Mouse (Mus musculus) kidney, postnatal 0 days (tissue): ENCODE data around the gene Arih2. TPM values are rescaled to one million over a fixed set of nuclear protein-coding genes. Genes with fewer than 3 reads are reported as not detected.

Experiments
- ATAC-seq: fragments of 200-750 bp; cut with Nextera tagmentation; replicated peaks from 2 replicates; pipeline ENCODE4 v1.8.0; 2017; ENCODE audit warnings: low read depth, moderate number of reproducible peaks, moderate TSS enrichment, moderate library complexity; ENCODE audit not compliant: low FRiP score
- DNase-seq: peaks from one replicate; pipeline ENCODE4 v3.0.0-alpha.2; 2016; ENCODE audit warnings: low spot score
- H3K27ac ChIP-seq: fragments of 300-500 bp; sonication (generic); 2 replicates; pipeline ENCODE4 v1.5.1; 2014; ENCODE audit warnings: mild to moderate bottlenecking
- H3K27me3 ChIP-seq: fragments of 300-500 bp; sonication (generic); 2 replicates; pipeline ENCODE4 v1.6.1; 2014; ENCODE audit warnings: low read length, mixed read lengths; ENCODE audit not compliant: insufficient read depth
- H3K36me3 ChIP-seq: fragments of 300-500 bp; sonication (generic); 2 replicates; pipeline ENCODE4 v1.6.1; 2014; ENCODE audit warnings: low read length, mixed read lengths; ENCODE audit not compliant: insufficient read depth
- H3K4me1 ChIP-seq: fragments of 300-500 bp; sonication (generic); replicated peaks from 2 replicates; pipeline ENCODE4 v1.6.1; 2014; ENCODE audit warnings: antibody characterized with exemption, low read length, mixed read lengths; ENCODE audit not compliant: insufficient read depth
- H3K4me2 ChIP-seq: fragments of 300-500 bp; sonication (generic); 2 replicates; pipeline ENCODE4 v1.6.1; 2014; ENCODE audit warnings: mild to moderate bottlenecking, low read length, moderate library complexity, mixed read lengths
- H3K4me3 ChIP-seq: fragments of 300-500 bp; sonication (generic); replicated peaks from 2 replicates; pipeline ENCODE4 v1.5.1; 2014; ENCODE audit warnings: low read depth, low read length
- H3K9ac ChIP-seq: fragments of 300-500 bp; sonication (generic); 2 replicates; pipeline ENCODE4 v1.6.1; 2014; ENCODE audit warnings: low read depth, low read length
- H3K9me3 ChIP-seq: fragments of 300-500 bp; sonication (generic); replicated peaks from 2 replicates; pipeline ENCODE4 v1.6.1; 2016; ENCODE audit warnings: low read length, inconsistent platforms, mixed read lengths
- CTCF ChIP-seq: IDR thresholded peaks from 2 replicates; pipeline ENCODE4 v1.5.1; 2016; ENCODE audit warnings: antibody characterized with exemption, low read depth, mild to moderate bottlenecking, moderate library complexity
- WGBS: fragments of 180-500 bp; shearing (Covaris S2); extraction: QIAGEN DNeasy Blood & Tissue Kit; methylation state at CpG from one replicate; pipeline ENCODE4 v1.1.7; 2014; 5-methylcytosine and 5-hydroxymethylcytosine counted together
- polyA plus RNA-seq: library from polyadenylated mRNA; unstranded; fragments of >200 nt; fragmentation: Nextera tagmentation; extraction: Ambion mirVana; gene quantifications from 2 replicates; pipeline ENCODE4 v1.2.1, GENCODE M21; 2015

The Arih2 gene
- polyA plus RNA-seq, 1 experiment from 2014 or later, result 36.6 TPM

- Histone ChIP-seq H3K36me3 (no peaks in the 10 kb centered on the region), H3K4me2 (no peak overlapping the region), H3K4me3 (no peak overlapping the region), H3K9ac (no peak overlapping the region), H3K9me3 (no peaks in the 10 kb centered on the region), H3K27me3 (no peaks in the 10 kb centered on the region), H3K27ac (no peak overlapping the region), H3K4me1 (0 out of 2 replicates have a peak, but pooled peaks cover 7% of the 10 kb centered on the region)
- no peak for TF ChIP-seq CTCF
- 85% methylated on average over 6 of the region's 6 CpGs for WGBS
- ATAC-seq (no peak), DNase-seq (no peak)
Measured at GRCm38 (mm10) chr9:108690914-108691313, 41.7 kb upstream of the Arih2 start.

- H3K9me3 ChIP-seq, result no peaks in the 10 kb centered on the region
- H3K9ac ChIP-seq, result no peak overlapping the region
- TF ChIP-seq CTCF, result no peak
- ATAC-seq (no peak), DNase-seq (no peak)
- WGBS, result 88% methylated on average over 1 of the region's 1 CpGs
- H3K4me2 ChIP-seq, result no peak overlapping the region
- no peaks in the 10 kb centered on the region for H3K36me3 ChIP-seq
- no peak overlapping the region for H3K4me3 ChIP-seq
- H3K27me3 ChIP-seq, result no peaks in the 10 kb centered on the region
- 0 out of 2 replicates have a peak, but pooled peaks cover 7% of the 10 kb centered on the region for H3K4me1 ChIP-seq
- no peak overlapping the region for H3K27ac ChIP-seq
Measured at GRCm38 (mm10) chr9:108689993-108690392, 40.8 kb upstream of the Arih2 start.

GRCm38 (mm10) chr9:108689106-108689505, 39.9 kb upstream of the Arih2 start, which contains the start of gene Prkar2a:
TSS of gene Prkar2a (plus strand) at chr9:108689314.
- no peak within 1 kb of the TSS for H3K27ac ChIP-seq
- TF ChIP-seq CTCF, result no peak
- H3K4me1 ChIP-seq, result 0 out of 2 replicates have a peak, but pooled peaks cover 7% of the 10 kb centered on the region
- no peaks in the 10 kb centered on the region for H3K27me3 ChIP-seq
- H3K4me3 ChIP-seq, result no peak within 1 kb of the TSS
- H3K36me3 ChIP-seq, result no peaks in the 10 kb centered on the region
- WGBS, result 88% methylated on average over 1 of the region's 1 CpGs
- ATAC-seq, result no peak
- H3K4me2 ChIP-seq, result no peak within 1 kb of the TSS
- DNase-seq, result no peak
- H3K9me3 ChIP-seq, result no peaks in the 10 kb centered on the region
- no peak within 1 kb of the TSS for H3K9ac ChIP-seq

GRCm38 (mm10) chr9:108688451-108688850, 39.3 kb upstream of the Arih2 start:
- H3K9me3 ChIP-seq, result no peaks in the 10 kb centered on the region
- no peaks in the 10 kb centered on the region for H3K27me3 ChIP-seq
- no peak for TF ChIP-seq CTCF
- 79% methylated on average over 9 of the region's 9 CpGs for WGBS
- no peak overlapping the region for H3K9ac ChIP-seq
- DNase-seq, result no peak
- no peak overlapping the region for H3K4me3 ChIP-seq
- no peak for ATAC-seq
- no peaks in the 10 kb centered on the region for H3K36me3 ChIP-seq
- no peak overlapping the region for H3K27ac ChIP-seq
- no peak overlapping the region for H3K4me2 ChIP-seq
- 0 out of 2 replicates have a peak, but pooled peaks cover 6% of the 10 kb centered on the region for H3K4me1 ChIP-seq

GRCm38 (mm10) chr9:108687686-108688085, 38.5 kb upstream of the Arih2 start:
- TF ChIP-seq CTCF, result no peak
- Histone ChIP-seq H3K27ac (no peak overlapping the region), H3K9ac (no peak overlapping the region), H3K4me1 (no peaks in the 10 kb centered on the region), H3K4me2 (no peak overlapping the region), H3K9me3 (no peaks in the 10 kb centered on the region), H3K36me3 (0 out of 2 replicates have a peak, but pooled peaks cover 2% of the 10 kb centered on the region), H3K4me3 (no peak overlapping the region), H3K27me3 (no peaks in the 10 kb centered on the region)
- DNase-seq (no peak), ATAC-seq (no peak)
- whole genome bisulfite sequencing, result 71% methylated on average over 2 of the region's 2 CpGs

- Histone ChIP-seq H3K36me3 (peaks cover 7% of the 10 kb centered on the region; the same call in 1 of the 2 replicates), H3K27me3 (no peaks in the 10 kb centered on the region), H3K4me1 (no peaks in the 10 kb centered on the region), H3K9me3 (no peaks in the 10 kb centered on the region), H3K9ac (no peak overlapping the region), H3K27ac (no peak overlapping the region), H3K4me3 (no peak overlapping the region), H3K4me2 (no peak overlapping the region)
- no peak for ATAC-seq
- DNase-seq, result no peak
- WGBS, result 73% methylated on average over 6 of the region's 6 CpGs
- no peak for TF ChIP-seq CTCF
Measured at GRCm38 (mm10) chr9:108687181-108687580, 38.0 kb upstream of the Arih2 start.

GRCm38 (mm10) chr9:108686475-108686887, 37.3 kb upstream of the Arih2 start:
- DNase-seq (peak; percentile 24), ATAC-seq (no peak)
- 31% methylated on average over 4 of the region's 4 CpGs for WGBS
- peaks cover 11% of the 10 kb centered on the region; the same call in 1 of the 2 replicates for H3K36me3 ChIP-seq
- no peaks in the 10 kb centered on the region for H3K9me3 ChIP-seq
- no peak overlapping the region for H3K9ac ChIP-seq
- no peaks in the 10 kb centered on the region for H3K27me3 ChIP-seq
- H3K4me2 ChIP-seq, result no peak overlapping the region
- no peak for TF ChIP-seq CTCF
- no peaks in the 10 kb centered on the region for H3K4me1 ChIP-seq
- no peak overlapping the region for H3K27ac ChIP-seq
- no peak overlapping the region for H3K4me3 ChIP-seq
